Mouse (Mus musculus) retina, adult 2 months (tissue): ENCODE results near the gene Golph3.
A peak's percentile ranks its signal among the peaks of the same experiment; 100 is the strongest.

Experiments
- DNase-seq: peaks from one replicate; pipeline ENCODE4 v3.0.0-alpha.2; 2012; ENCODE audit warnings: low read depth, low spot score

The Golph3 gene

DNA sequence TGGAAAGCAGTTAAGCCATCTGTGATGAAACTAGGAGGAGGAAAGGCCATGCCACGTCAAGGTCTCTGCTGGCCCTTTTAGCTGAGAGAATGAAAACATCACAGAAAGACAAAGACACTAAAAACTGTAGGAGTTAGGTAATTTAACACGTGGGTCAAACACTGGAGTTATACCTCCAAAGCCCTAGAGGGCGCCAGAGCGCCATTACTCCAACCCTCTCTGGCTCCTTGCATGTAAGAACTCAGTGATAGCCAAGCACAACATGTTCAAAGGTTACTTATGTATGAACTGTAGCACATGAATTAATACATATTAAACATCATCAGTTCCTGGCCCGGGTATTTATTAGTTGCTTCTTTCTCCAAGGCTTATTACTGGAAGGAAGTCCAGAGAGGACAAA lies 59.3 kb downstream of the Golph3 start:
- DNase-seq: peak; percentile 33

DNA sequence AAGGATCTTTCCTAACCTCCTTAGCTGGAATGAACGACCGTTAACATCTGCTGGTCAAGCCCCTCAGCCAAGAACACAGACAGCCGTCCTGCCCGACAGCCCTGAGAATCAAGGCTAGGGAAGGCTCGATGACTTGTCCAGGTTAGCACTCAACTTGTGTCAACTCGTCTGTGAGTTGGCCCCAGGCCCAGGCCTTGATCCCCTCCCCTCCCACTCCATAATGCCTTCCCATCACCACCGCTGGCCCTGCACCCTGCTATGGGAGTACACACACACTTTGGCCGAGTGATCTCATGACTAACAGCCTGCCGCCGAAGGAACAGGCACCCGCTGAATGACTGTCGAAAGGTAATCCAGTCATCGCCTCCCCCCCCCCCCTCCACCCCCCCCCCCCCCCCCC lies 63.4 kb downstream of the Golph3 start:
- no peak for DNase-seq

DNA sequence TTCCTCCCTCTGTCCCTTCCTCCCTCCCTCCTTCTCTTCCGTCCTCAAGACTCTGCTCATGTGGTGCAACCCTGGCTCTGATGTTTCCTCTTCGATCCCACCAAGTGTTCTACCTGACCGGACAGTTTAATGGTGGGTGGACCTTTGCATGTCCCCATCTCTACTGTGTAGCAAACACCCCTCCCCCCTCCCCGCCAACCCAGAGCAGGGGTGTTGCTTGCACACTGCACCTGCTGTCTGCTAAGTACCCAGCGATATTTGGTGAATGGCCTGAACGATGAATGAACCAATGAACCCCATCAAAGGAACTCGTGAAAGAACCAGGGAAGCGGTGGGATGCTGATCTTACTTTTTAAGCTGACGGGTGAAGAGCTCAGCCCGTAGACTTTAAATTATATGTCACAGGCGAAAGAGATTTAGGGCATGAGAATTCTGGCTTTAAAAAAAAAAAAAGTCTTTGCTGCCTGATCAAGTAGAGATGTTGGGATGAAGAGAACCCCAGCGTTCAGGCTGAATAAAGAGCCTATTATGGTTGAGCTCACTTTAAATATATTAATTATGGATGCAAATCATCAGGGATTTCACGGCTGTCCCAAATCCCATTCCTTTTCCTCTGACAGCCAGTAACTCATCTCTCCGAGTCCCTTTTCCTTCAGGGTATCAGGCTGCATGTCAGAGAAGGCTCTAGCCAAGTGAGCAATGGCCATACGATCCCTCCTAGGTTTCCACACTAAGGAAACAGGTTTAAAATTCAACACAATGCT lies 67.7 kb downstream of the Golph3 start:
- DNase-seq: no peak

DNA sequence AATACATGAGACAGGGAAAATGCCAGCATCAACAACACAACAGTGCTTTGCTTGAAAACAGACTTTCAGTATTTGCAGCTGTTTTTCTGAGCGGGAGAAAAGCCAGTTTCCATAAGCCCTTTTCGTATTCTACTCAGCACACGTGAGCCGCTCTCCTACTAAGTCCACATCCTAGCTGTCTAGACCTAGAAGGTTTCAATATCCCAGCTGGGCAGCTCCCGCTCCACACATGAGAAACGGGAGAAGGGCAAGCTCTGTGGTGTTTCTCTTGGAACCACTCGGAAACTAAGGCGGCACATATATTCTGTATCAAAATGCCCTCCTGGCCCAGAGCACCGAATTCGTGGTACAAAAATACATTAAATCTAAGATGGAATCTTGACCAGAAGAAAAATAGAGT lies 73.5 kb downstream of the Golph3 start:
- no peak for DNase-seq

DNA sequence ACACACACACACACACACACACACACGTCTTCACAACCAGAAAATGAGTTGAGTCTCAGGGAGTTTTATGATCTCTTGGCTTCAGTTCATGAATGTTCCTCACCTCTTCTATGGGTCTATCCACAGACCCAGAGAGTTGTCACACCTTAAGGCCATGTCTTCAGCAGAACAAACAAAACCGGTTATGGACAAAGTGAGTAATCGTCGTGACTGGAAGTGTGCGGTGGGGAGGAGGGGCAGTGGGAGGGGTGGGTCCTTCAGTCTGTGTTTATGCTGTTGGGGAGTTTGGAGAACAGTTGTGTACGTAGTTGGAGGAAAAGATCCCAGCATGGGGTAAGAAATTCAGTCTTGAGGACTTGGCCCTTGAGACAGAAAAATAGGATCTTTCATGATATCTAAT lies 75.8 kb downstream of the Golph3 start:
- no peak for DNase-seq
